Mouse (Mus musculus) megakaryocyte-erythroid progenitor cell, adult 5-6 weeks (primary cell): ENCODE results near the gene Hba-a2. TPM values are rescaled to one million over a fixed set of nuclear protein-coding genes. Genes with fewer than 3 reads are reported as not detected.
A peak's percentile ranks its signal among the peaks of the same experiment; 100 is the strongest.

Experiments
- ATAC-seq: replicated peaks from 2 replicates; pipeline ENCODE4 v1.8.0; 2016; ENCODE audit warnings: mild to moderate bottlenecking, inconsistent platforms; ENCODE audit not compliant: severe bottlenecking, poor library complexity, low FRiP score, low TSS enrichment
- total RNA-seq, 2 experiments: library from RNA; stranded (forward) in 1 of 2; stranded (reverse) in 1 of 2; fragments of 200-1000, 215-1000 nt in 1 of 2; fragments of >200 nt in 1 of 2; fragmentation: Nextera tagmentation in 1 of 2; gene quantifications; 2 replicates each; pipeline ENCODE4 v1.2.3; 2014 to 2017

Hba-a2 gene
- total RNA-seq, 2 experiments from 2014 or later: 343 to 358 TPM

DNA sequence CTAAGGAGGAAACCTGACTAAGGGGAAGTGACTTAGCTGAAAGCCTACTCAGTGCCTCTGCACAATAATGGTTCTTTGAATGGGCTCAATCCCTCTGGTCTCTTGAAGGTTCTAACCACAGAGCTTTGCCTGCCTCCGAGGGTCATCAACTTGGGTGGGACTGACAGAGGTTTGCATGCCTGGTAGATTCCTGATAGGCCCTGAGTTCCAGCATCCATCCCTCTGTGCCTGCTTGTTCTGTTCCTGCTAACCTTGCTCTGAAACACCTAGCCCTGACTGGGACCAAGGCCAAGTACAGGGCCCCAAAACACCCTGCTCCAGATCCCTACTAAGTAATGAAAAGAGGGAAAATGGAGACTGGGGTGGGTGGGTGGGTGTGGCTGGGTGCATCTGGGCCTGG is 7.2 kb downstream of the Hba-a2 start:
- no peak for ATAC-seq

DNA sequence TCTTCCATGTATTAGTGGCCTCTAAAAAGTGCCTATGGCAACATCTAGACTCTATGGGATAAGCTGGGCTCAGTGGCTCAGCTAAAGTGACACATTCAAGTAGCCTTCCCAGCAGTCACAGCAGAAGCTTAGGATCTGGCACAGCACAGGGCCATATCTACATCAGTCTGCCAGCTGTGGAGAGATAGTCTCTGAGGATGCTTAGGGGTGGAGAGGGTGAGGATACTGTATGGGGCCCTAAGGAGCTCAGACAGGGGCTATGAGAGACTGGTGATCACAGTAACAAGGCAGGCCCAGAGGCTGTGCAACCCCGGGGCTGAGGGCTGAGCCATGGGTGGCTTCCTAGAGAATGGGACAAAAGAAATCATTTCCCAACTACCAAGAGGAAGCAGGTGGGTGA is 10.7 kb downstream of the Hba-a2 start:
- ATAC-seq: no peak

DNA sequence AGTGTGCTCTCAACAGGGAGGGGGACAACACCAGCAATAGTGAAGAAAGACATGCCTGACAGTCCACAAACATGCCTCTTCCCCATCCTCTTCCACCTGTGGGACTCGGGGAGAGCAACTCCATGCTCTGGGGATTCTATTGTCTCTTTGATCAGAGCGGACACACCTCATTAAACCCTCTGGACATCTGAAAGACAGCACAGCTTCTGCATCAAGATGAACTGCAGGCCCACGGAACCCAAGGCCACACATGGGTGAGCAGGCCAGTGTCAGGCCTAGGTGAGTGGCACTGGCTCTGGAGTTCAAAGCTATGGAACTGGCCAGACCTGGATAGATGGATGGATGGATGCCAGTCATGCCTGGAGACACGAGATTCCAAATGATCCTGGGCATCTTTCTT is 13.2 kb downstream of the Hba-a2 start:
- no peak for ATAC-seq

DNA sequence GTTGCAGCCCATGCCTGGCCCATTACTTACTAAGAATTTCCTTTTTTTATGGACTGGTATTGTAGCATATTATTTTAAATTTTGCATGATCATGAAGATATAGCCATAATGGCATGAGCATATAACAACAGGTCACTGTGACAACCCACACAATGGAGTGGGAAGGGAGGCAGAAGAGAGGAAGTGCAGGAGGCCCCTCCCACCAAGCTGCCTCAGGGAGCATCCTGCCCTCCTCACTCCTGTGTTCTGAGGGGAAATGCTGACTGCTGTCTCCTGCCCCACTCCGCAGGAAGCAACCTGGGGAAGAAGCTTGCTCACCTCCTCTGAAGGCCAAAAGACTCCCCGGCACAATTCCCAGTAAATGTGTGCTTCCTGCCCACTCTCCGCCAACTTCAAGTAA is 13.6 kb downstream of the Hba-a2 start:
- no peak for ATAC-seq

DNA sequence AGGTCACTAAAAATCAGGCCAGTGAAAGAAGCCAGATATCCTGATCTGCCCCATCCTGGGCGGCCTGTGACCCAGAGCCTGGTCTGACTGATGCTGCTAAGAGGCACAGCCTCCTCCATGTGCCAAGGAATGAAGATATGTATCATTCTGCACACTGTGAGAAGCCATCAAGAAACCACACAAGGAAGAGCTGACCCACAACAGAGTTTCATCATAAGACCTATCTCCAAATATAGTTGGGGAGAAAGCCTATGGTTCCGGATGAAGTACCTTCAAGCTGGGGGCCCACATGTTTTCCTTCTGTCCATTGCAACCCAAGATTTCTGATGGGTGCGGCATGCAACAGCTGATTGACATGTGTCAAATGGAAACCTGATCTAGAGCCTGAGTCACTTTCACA is 19.7 kb downstream of the Hba-a2 start:
- no peak for ATAC-seq

DNA sequence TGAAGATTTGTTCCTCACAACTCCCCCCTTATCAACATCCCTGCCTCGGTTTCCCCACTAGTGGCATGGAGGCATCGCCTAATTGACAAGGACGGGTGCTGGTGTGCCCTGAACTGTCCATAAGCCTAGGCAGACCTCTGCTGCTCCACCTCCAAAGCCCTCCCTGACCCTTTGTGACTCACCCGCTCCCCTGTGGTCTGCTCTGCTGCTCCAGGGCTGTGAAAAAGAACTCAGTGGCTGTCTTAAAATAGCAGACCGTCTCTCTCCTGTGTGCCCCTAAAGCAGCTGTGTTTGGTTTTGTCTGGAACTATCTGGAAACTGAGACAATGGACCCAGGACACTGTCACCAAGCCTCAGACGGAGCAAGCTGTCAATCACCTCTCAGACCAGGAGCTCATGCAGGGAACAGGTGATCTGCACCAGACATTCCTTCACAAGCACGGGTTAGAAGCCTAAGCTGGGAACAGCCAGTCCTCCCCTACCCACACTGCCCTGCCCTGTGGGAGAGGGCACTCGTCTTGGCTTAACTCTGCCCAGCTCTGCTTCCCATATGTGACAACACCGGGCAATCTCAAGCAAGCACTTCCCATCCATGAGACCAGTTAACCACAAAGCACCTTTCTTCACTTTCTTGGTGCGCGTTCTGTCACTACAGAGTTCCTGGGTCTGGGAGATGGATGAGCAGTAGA is 24.4 kb downstream of the Hba-a2 start:
- ATAC-seq: no peak

- ATAC-seq: peak; percentile 71
Measured at GRCm38 (mm10) chr11:32321196-32321565, 24.9 kb downstream of the Hba-a2 start.

GRCm38 (mm10) chr11:32324609-32325008 is 28.3 kb downstream of the Hba-a2 start:
- ATAC-seq: peak; percentile 77

- no peak for ATAC-seq
Measured at GRCm38 (mm10) chr11:32331075-32331474, 34.8 kb downstream of the Hba-a2 start.

DNA sequence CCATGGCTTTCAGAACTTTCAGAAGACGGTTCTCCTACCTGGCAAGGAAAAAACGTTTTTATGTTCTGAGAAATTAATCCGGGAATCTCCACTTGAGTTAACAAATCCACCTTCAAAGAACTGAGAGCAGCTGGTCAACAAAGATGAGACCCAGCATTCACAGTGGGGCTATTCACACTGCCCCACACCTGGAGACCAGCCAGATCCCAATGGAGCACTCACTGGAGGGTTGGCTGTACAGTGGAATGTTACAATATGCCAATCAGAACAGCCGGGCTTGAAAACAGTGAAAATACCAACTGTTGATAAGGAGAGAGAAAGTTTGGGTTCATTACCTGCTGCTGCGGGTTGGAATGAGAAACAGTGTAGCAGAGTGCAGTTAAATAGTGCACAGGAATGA is 35.6 kb downstream of the Hba-a2 start:
- ATAC-seq: no peak

DNA sequence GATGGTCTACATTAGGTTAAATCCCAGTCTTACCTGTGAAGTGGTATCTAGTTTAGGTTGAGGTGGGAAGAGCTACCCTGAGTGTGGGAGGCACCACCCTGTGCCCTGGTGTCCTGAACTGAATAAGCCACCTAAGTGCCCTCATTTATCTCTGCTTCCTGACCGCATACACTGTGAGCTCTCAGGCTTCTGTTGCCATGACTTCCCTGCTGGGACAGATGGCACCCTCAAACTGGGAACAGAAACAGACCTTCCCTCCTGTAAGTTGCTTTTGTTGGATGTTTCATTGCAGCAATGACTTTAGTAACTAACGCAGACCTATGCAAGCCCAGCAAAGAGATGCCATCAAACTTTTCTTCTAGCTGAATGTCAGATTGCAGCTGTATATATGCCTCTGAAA is 36.9 kb downstream of the Hba-a2 start:
- no peak for ATAC-seq

DNA sequence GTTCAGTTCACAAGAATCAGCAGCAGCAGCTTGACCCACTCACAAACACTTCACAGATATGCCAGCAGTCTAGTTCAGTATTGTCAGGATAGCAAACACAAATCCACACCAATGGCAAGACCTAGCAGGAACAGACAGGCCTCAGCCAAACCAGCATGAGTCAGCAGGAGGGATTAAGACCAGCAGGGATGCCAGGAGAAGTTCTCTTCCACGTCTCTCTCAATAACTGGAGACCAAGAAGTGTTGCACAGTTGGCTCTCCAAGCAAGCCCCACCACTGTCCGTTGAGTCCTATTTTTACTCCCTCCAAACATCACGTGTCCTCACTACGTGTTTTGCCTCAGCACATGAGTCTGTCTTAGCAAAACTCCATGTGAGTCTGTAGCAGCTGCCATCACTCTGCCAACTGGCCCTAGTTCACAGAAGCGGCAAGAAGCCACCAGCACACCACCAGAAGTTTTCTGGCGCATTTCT is 40.2 kb downstream of the Hba-a2 start:
- ATAC-seq: no peak

DNA sequence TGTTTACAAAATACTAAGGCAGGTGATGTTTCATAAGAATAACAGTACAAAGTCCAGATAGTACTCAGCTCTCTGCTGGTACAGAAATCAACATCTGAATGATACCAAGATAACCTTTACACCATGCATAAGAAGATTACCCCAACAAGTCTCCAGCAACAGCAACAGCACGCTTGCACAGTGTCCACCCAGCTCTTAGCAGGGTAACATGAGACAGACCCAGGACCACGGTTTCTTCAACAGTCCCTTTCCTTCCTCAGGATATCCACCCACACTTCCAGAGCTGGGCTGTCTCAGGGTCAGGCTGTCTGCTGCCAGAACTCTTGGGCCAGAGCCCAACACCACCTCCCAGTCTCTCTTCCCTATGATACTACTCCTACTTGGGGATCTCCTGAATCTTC is 42.8 kb downstream of the Hba-a2 start:
- ATAC-seq: no peak

GRCm38 (mm10) chr11:32340476-32341473 is 44.5 kb downstream of the Hba-a2 start:
- peak; percentile 60 for ATAC-seq

- peak; percentile 29; the same call in 1 of the 2 replicates for ATAC-seq
Measured at GRCm38 (mm10) chr11:32342770-32343191, 46.5 kb downstream of the Hba-a2 start.

GRCm38 (mm10) chr11:32343350-32343749 is 47.1 kb downstream of the Hba-a2 start:
- ATAC-seq: no peak

DNA sequence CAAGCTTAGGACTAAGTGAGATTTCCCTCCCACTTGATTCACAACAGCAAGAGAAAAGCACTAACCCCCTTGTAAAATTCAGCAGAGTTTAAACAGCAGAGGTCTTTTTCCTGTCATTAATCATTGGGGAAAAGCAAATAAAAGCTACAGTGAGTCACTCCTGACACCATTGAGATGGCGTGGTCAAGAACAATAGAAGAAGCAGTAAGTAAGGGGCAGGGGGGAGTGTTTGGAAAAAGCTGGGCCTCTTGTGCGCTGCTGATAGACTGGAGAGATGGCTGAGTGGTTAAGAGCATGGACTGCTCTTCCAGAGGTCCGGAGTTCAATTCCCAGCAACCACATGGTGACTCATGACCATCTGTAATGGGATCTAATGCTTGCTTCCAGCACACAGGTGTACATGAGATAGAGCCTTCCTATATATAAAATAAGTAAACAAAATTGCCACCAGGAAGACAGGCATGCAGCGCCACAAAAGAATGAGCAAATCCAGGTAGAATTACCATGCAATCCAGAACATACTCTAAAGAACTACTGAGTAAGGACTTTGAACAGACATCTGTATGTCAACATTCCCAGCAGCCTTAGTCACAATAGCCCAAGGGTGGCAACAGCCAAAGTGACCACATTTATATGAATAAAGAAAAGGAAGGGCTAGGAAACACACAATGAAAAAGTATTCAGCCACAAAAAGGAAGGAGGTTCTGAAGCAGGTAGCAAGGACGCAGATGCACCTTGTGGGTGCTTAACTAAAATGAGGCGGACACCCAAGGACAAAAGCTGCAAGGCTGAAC is 49.4 kb downstream of the Hba-a2 start:
- no peak for ATAC-seq
